Mouse (Mus musculus) kidney, embryonic 14.5 days (tissue): Measurements from ENCODE around the gene BC016579. TPM values are rescaled to one million over a fixed set of nuclear protein-coding genes. Genes with fewer than 3 reads are reported as not detected.
A peak's percentile ranks its signal among the peaks of the same experiment; 100 is the strongest.

Source experiments
- ATAC-seq: fragments of 200-750 bp; cut with Nextera tagmentation; 2 replicates; pipeline ENCODE4 v1.8.0; 2017; ENCODE audit warnings: moderate number of reproducible peaks, mild to moderate bottlenecking, moderate TSS enrichment, moderate library complexity; ENCODE audit not compliant: low FRiP score, low TSS enrichment
- H3K27ac ChIP-seq: fragments of 300-500 bp; sonication (generic); 2 replicates; pipeline ENCODE4 v1.5.1; 2014; ENCODE audit warnings: low read depth, mild to moderate bottlenecking, low read length, moderate library complexity, mixed read lengths
- H3K27me3 ChIP-seq: fragments of 300-500 bp; sonication (generic); 2 replicates; pipeline ENCODE4 v1.6.1; 2014; ENCODE audit warnings: mild to moderate bottlenecking, low read length; ENCODE audit not compliant: control insufficient read depth, insufficient read depth
- H3K36me3 ChIP-seq: fragments of 300-500 bp; sonication (generic); 2 replicates; pipeline ENCODE4 v1.6.1; 2014; ENCODE audit warnings: low read length, mixed read lengths; ENCODE audit not compliant: control insufficient read depth, insufficient read depth
- H3K4me1 ChIP-seq: fragments of 300-500 bp; sonication (generic); 2 replicates; pipeline ENCODE4 v1.6.1; 2014; ENCODE audit warnings: low read length, mixed read lengths; ENCODE audit not compliant: control insufficient read depth, insufficient read depth
- H3K4me2 ChIP-seq: fragments of 300-500 bp; sonication (generic); replicated peaks from 2 replicates; pipeline ENCODE4 v1.6.1; 2014; ENCODE audit warnings: low read depth, mild to moderate bottlenecking, low read length
- H3K4me3 ChIP-seq: fragments of 300-500 bp; sonication (generic); 2 replicates; pipeline ENCODE4 v1.5.1; 2014; ENCODE audit warnings: mild to moderate bottlenecking, low read length
- H3K9ac ChIP-seq: fragments of 300-500 bp; sonication (generic); 2 replicates; pipeline ENCODE4 v1.6.1; 2014; ENCODE audit warnings: low read depth, mild to moderate bottlenecking, low read length, moderate library complexity
- H3K9me3 ChIP-seq: fragments of 300-500 bp; sonication (generic); 2 replicates; pipeline ENCODE4 v1.6.1; 2016; ENCODE audit warnings: low read length; ENCODE audit not compliant: control insufficient read depth
- WGBS: fragments of 180-500 bp; shearing (Covaris S2); extraction: QIAGEN DNeasy Blood & Tissue Kit; methylation state at CpG from one replicate; pipeline ENCODE4 v1.1.7; 2014; 5-methylcytosine and 5-hydroxymethylcytosine counted together
- polyA plus RNA-seq: library from polyadenylated mRNA; unstranded; fragments of >200 nt; fragmentation: Nextera tagmentation; extraction: Ambion mirVana; gene quantifications from 2 replicates; pipeline ENCODE4 v1.2.1, GENCODE M21; 2014

BC016579 gene
- polyA plus RNA-seq: 0.16 and 0.31 TPM in 2 replicates

GRCm38 (mm10) chr16:45653934-45654332 is at the start of gene BC016579:
TSS of gene BC016579 (minus strand) at chr16:45654068.
- no peak within 1 kb of the TSS for H3K9ac ChIP-seq
- 3% methylated on average over 20 of the region's 20 CpGs for WGBS
- peak; percentile 57 for ATAC-seq

GRCm38 (mm10) chr16:45699301-45699700 is 45.4 kb upstream of the BC016579 start:
- no peak for ATAC-seq
- Histone ChIP-seq H3K36me3 (no peaks in the 10 kb centered on the region), H3K4me3 (no peak overlapping the region), H3K9ac (no peak overlapping the region), H3K4me2 (no peak overlapping the region), H3K27me3 (no peaks in the 10 kb centered on the region), H3K27ac (no peak overlapping the region), H3K4me1 (no peaks in the 10 kb centered on the region), H3K9me3 (no peaks in the 10 kb centered on the region)
- 76% methylated on average over 5 of the region's 5 CpGs for WGBS

More at GRCm38 (mm10) chr16:45653934-45654332, at the start of gene BC016579:
- no peaks in the 10 kb centered on the region for H3K36me3 ChIP-seq
- H3K4me3 ChIP-seq: peak within 1 kb of the TSS; percentile 39
- no peak within 1 kb of the TSS for H3K27ac ChIP-seq
- 0 out of 2 replicates have a peak, but pooled peaks cover 4% of the 10 kb centered on the region for H3K27me3 ChIP-seq
- no peaks in the 10 kb centered on the region for H3K9me3 ChIP-seq
- H3K4me2 ChIP-seq: peak within 1 kb of the TSS; percentile 74
- peaks cover 4% of the 10 kb centered on the region; the same call in 1 of the 2 replicates for H3K4me1 ChIP-seq

GRCm38 (mm10) chr16:45697996-45698395 is 44.1 kb upstream of the BC016579 start:
- H3K36me3 ChIP-seq: no peaks in the 10 kb centered on the region
- no peaks in the 10 kb centered on the region for H3K27me3 ChIP-seq
- WGBS: 83% methylated on average over 6 of the region's 6 CpGs
- no peak overlapping the region for H3K9ac ChIP-seq
- H3K4me3 ChIP-seq: no peak overlapping the region
- no peak overlapping the region for H3K4me2 ChIP-seq
- H3K27ac ChIP-seq: no peak overlapping the region
- ATAC-seq: no peak
- H3K4me1 ChIP-seq: no peaks in the 10 kb centered on the region
- no peaks in the 10 kb centered on the region for H3K9me3 ChIP-seq

GRCm38 (mm10) chr16:45695445-45696160 is 41.7 kb upstream of the BC016579 start:
- Histone ChIP-seq H3K4me1 (no peaks in the 10 kb centered on the region), H3K4me3 (no peak overlapping the region)

GRCm38 (mm10) chr16:45693558-45693957 is 39.7 kb upstream of the BC016579 start, which contains the start of gene Tmprss7:
TSS of gene Tmprss7 (minus strand) at chr16:45693658.
- 68% methylated on average over 10 of the region's 10 CpGs for WGBS
- no peaks in the 10 kb centered on the region for H3K27me3 ChIP-seq
- no peaks in the 10 kb centered on the region for H3K9me3 ChIP-seq
- no peaks in the 10 kb centered on the region for H3K36me3 ChIP-seq
- no peak within 1 kb of the TSS for H3K9ac ChIP-seq
- no peak within 1 kb of the TSS for H3K4me2 ChIP-seq
- no peak within 1 kb of the TSS for H3K4me3 ChIP-seq
- no peak within 1 kb of the TSS for H3K27ac ChIP-seq
- H3K4me1 ChIP-seq: 0 out of 2 replicates have a peak, but pooled peaks cover 2% of the 10 kb centered on the region
- no peak for ATAC-seq

More at GRCm38 (mm10) chr16:45695445-45696160, 41.7 kb upstream of the BC016579 start:
- H3K27me3 ChIP-seq: no peaks in the 10 kb centered on the region
- no peak for ATAC-seq
- no peak overlapping the region for H3K4me2 ChIP-seq
- no peak overlapping the region for H3K27ac ChIP-seq
- WGBS: 80% methylated on average over 9 of the region's 9 CpGs
- H3K36me3 ChIP-seq: no peaks in the 10 kb centered on the region
- no peak overlapping the region for H3K9ac ChIP-seq
- H3K9me3 ChIP-seq: no peaks in the 10 kb centered on the region

- WGBS: 69% methylated on average over 3 of the region's 3 CpGs
- 0 out of 2 replicates have a peak, but pooled peaks cover 2% of the 10 kb centered on the region for H3K4me1 ChIP-seq
- H3K27ac ChIP-seq: no peak overlapping the region
- H3K27me3 ChIP-seq: no peaks in the 10 kb centered on the region
- H3K9me3 ChIP-seq: no peaks in the 10 kb centered on the region
- no peak for ATAC-seq
- H3K9ac ChIP-seq: no peak overlapping the region
- H3K4me2 ChIP-seq: no peak overlapping the region
- H3K4me3 ChIP-seq: no peak overlapping the region
- H3K36me3 ChIP-seq: no peaks in the 10 kb centered on the region
Observed at GRCm38 (mm10) chr16:45692851-45693250, 39.0 kb upstream of the BC016579 start.

DNA sequence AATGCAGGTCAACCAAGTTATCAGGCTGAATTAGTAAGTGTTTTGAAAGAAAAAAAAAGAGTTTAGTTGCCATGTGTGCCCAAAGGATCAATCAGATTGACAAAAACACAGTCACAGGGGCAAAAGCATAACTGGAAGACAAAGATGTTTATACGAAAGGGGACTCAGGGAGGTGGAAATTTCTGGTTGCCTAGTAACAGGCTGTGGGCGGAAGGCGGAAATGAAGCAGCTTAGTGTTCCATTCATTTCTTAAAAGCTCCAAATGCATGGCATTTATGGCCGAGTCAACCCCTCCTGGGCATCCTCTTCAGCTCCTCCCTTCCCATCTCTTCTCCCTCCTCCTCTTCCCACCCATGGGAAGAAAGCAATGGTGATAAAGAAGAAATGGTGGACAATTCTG is 36.3 kb upstream of the BC016579 start:
- no peak overlapping the region for H3K4me2 ChIP-seq
- H3K36me3 ChIP-seq: no peaks in the 10 kb centered on the region
- no peak overlapping the region for H3K27ac ChIP-seq
- no peak overlapping the region for H3K4me3 ChIP-seq
- H3K4me1 ChIP-seq: 0 out of 2 replicates have a peak, but pooled peaks cover 2% of the 10 kb centered on the region
- H3K9me3 ChIP-seq: no peaks in the 10 kb centered on the region
- H3K27me3 ChIP-seq: no peaks in the 10 kb centered on the region
- WGBS: 25% methylated on average over 4 of the region's 4 CpGs
- H3K9ac ChIP-seq: no peak overlapping the region
- ATAC-seq: no peak

DNA sequence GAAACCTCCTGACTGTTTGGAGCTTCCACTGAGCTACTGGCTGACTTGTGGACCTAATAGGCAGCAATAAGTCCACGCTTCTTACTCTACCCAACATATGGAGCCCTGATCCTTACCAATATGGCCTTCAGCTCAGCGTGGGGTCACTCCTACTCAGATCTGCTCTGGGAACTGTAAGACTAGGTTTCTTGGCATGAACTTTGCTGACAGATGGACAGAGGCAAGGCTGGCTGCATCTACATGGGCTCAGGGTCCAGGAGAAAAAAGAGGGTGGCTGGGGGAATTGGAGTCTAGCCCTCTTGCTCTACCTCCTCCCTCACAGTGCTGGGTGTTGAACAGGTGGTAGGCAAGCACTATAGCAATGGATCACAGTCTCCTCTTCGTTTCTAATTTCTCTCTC is 33.0 kb upstream of the BC016579 start:
- Histone ChIP-seq H3K27me3 (no peaks in the 10 kb centered on the region), H3K4me1 (0 out of 2 replicates have a peak, but pooled peaks cover 2% of the 10 kb centered on the region), H3K4me3 (no peak overlapping the region), H3K36me3 (no peaks in the 10 kb centered on the region), H3K4me2 (no peak overlapping the region), H3K9me3 (no peaks in the 10 kb centered on the region), H3K9ac (no peak overlapping the region), H3K27ac (no peak overlapping the region)
- no peak for ATAC-seq
- WGBS: 74% methylated on average over 3 of the region's 3 CpGs

DNA sequence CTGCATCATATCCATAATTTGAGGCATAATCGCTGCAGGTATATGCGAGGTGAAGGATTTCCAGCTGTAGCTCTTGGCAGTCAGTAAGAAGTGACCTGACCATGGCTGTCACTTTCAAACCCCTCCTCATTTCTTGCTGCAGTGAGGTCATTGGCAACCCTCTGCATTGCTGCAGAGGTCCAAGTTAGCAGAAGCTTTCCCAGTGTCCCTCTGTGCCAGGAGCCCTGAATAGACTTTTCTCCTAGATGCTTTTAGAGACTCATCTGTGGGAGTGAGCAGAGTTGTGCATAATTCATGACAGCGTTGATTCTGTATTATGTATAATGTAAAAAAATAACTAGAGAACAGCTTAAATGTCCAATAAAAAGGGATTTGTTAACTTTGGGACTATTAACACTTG is 31.4 kb upstream of the BC016579 start:
- H3K9me3 ChIP-seq: no peaks in the 10 kb centered on the region
- no peak for ATAC-seq
- H3K9ac ChIP-seq: no peak overlapping the region
- H3K4me1 ChIP-seq: 0 out of 2 replicates have a peak, but pooled peaks cover under 1% of the 10 kb centered on the region
- H3K36me3 ChIP-seq: no peaks in the 10 kb centered on the region
- 64% methylated on average over 3 of the region's 3 CpGs for WGBS
- H3K27me3 ChIP-seq: no peaks in the 10 kb centered on the region
- H3K4me2 ChIP-seq: no peak overlapping the region
- H3K27ac ChIP-seq: no peak overlapping the region
- no peak overlapping the region for H3K4me3 ChIP-seq
